Mouse (Mus musculus): ENCODE results near the gene Kifc3. TPM values are rescaled to one million over a fixed set of nuclear protein-coding genes. Genes with fewer than 3 reads are reported as not detected.
A peak's percentile ranks its signal among the peaks of the same experiment; 100 is the strongest.
"Not testable (repeated sequence)": the region's sequence is repeated elsewhere in the genome, so short reads cannot be mapped to it uniquely, and the experiment has no call there.

Gene Kifc3
- polyA plus RNA-seq, 1 experiment from 2014 or later = 14.3 TPM

- Histone ChIP-seq H3K27ac (no peak overlapping the region), H3K4me3 (replicated peaks) (no peak overlapping the region), H3K27me3 (no peaks in the 10 kb centered on the region), H3K9ac (replicated peaks) (no peak overlapping the region), H3K4me1 (replicated peaks) (peaks cover 25% of the 10 kb centered on the region), H3K36me3 (no peaks in the 10 kb centered on the region), H3K4me2 (replicated peaks) (no peak overlapping the region), H3K9me3 (no peaks in the 10 kb centered on the region)
- ATAC-seq = no peak
- WGBS = 76% methylated on average over 5 of the region's 5 CpGs
Observed at GRCm38 (mm10) chr8:95172433-95172832, 30.2 kb downstream of the Kifc3 start.

DNA sequence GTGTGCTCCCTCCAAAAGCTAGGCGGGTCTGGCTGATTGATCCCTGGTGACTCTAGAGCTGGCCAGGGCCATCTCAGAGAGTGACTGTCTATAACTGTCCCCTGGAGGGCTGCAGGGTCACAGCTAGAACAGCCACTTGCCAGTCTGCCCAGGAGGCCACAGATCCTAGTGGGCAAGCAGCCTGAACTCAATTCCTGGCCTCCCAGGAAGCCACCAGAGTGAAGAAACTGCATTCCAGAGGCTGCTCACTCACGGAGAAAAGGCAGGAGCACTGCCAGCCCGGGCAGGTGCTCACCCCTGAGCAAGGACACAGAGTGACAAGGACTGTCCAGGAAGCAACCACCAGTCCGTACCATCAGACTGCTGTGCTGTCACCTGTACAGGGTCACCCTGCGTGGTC is 34.9 kb downstream of the Kifc3 start:
- 63% methylated on average over 5 of the region's 5 CpGs for WGBS

GRCm38 (mm10) chr8:95166400-95166799 is 36.2 kb downstream of the Kifc3 start:
- no peaks in the 10 kb centered on the region for H3K36me3 ChIP-seq
- H3K9ac ChIP-seq (replicated peaks) = no peak overlapping the region
- no peak for ATAC-seq
- H3K4me3 ChIP-seq (replicated peaks) = no peak overlapping the region
- H3K27ac ChIP-seq = no peak overlapping the region
- 48% methylated on average over 7 of the region's 7 CpGs for WGBS
- H3K4me1 ChIP-seq (replicated peaks) = peaks cover 4% of the 10 kb centered on the region; the same call in 1 of the 2 replicates
- no peaks in the 10 kb centered on the region for H3K9me3 ChIP-seq
- no peak overlapping the region for H3K4me2 ChIP-seq (replicated peaks)
- no peaks in the 10 kb centered on the region for H3K27me3 ChIP-seq

More for the DNA sequence above, 34.9 kb downstream of the Kifc3 start:
- Histone ChIP-seq H3K9ac (replicated peaks) (no peak overlapping the region), H3K4me1 (replicated peaks) (peaks cover 4% of the 10 kb centered on the region; the same call in 1 of the 2 replicates), H3K36me3 (no peaks in the 10 kb centered on the region), H3K9me3 (no peaks in the 10 kb centered on the region), H3K27ac (no peak overlapping the region), H3K27me3 (no peaks in the 10 kb centered on the region), H3K4me2 (replicated peaks) (no peak overlapping the region), H3K4me3 (replicated peaks) (no peak overlapping the region)
- ATAC-seq = no peak

DNA sequence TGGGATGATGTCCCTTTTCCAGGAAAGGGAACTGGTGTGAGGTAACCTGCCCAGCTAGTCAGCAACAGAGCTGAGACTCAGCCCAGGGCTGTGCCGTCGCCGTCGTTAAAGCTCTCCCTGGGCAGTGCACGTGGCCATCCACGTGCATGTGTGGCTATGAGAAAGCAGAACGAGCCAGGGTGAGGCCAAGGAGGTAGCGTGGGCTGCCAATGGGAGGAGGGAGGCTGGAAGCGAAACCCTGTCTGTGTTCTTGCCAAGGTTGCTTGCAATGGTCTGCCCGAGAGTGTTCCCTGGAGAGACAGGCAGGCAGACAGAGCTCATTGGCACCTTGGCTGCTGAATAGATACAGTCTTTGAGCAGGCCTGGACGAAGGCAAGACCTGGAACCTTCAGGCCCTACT is 36.7 kb downstream of the Kifc3 start:
- Histone ChIP-seq H3K27ac (no peak overlapping the region), H3K9me3 (no peaks in the 10 kb centered on the region), H3K4me1 (replicated peaks) (peaks cover 4% of the 10 kb centered on the region; the same call in 1 of the 2 replicates), H3K27me3 (no peaks in the 10 kb centered on the region), H3K4me3 (replicated peaks) (no peak overlapping the region), H3K9ac (replicated peaks) (no peak overlapping the region), H3K36me3 (no peaks in the 10 kb centered on the region), H3K4me2 (replicated peaks) (no peak overlapping the region)
- ATAC-seq = no peak
- WGBS = 81% methylated on average over 11 of the region's 11 CpGs

DNA sequence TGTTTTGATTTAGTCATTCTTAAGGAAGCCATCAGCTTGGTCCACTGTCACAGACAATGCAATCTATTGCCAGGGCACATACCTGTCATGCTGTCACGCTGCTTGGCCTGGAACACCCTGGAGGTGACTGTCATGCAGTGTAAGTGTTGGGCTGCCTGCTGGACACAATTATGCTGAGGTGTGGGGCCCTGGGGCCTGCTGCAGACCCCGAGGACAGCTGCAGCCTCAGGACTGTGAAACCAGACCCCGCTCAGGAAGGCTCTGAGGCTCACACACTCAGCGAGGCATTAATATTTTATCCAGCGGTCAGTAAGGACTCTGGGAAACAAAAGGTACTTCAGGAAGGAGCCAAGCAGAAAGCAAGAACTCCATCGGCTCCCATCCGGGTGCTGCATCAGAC is 38.1 kb downstream of the Kifc3 start:
- peaks cover 4% of the 10 kb centered on the region; the same call in 1 of the 2 replicates for H3K4me1 ChIP-seq (replicated peaks)
- no peak overlapping the region for H3K4me2 ChIP-seq (replicated peaks)
- ATAC-seq = no peak
- no peaks in the 10 kb centered on the region for H3K36me3 ChIP-seq
- H3K27ac ChIP-seq = no peak overlapping the region
- no peak overlapping the region for H3K9ac ChIP-seq (replicated peaks)
- H3K4me3 ChIP-seq (replicated peaks) = no peak overlapping the region
- 54% methylated on average over 7 of the region's 7 CpGs for WGBS
- H3K27me3 ChIP-seq = no peaks in the 10 kb centered on the region
- H3K9me3 ChIP-seq = no peaks in the 10 kb centered on the region

GRCm38 (mm10) chr8:95163969-95164368 is 38.6 kb downstream of the Kifc3 start:
- not testable (repeated sequence) for ATAC-seq; H3K4me1 ChIP-seq (replicated peaks); H3K36me3 ChIP-seq; H3K9me3 ChIP-seq; H3K9ac ChIP-seq (replicated peaks); H3K27me3 ChIP-seq; H3K27ac ChIP-seq; H3K4me3 ChIP-seq (replicated peaks); H3K4me2 ChIP-seq (replicated peaks)
- 84% methylated on average over 2 of the region's 2 CpGs for WGBS

DNA sequence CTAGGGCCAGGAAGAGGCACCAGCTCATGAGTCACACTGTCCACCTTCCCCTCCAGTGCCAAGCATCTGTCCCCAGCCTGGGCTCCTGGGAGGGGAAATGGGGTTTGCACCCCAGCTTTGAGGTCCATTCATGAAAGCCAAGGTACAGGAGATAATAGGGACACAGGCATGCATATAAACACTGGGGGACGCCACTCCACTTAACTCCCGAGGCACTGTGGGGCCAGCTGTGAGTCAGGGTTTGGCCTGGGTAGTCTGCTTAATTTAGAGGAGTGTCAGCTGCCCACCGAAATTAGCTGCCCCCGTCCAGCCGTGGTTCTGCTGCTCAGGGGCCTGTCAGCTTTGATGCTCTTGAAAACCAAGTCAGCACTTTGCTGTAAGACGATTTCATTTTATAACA is 39.8 kb downstream of the Kifc3 start:
- Histone ChIP-seq H3K4me2 (replicated peaks) (no peak overlapping the region), H3K36me3 (no peaks in the 10 kb centered on the region), H3K9me3 (no peaks in the 10 kb centered on the region), H3K27me3 (no peaks in the 10 kb centered on the region), H3K9ac (replicated peaks) (no peak overlapping the region), H3K4me3 (replicated peaks) (no peak overlapping the region), H3K27ac (no peak overlapping the region), H3K4me1 (replicated peaks) (peaks cover 3% of the 10 kb centered on the region; the same call in 1 of the 2 replicates)
- WGBS = 45% methylated on average over 6 of the region's 6 CpGs
- ATAC-seq = no peak

DNA sequence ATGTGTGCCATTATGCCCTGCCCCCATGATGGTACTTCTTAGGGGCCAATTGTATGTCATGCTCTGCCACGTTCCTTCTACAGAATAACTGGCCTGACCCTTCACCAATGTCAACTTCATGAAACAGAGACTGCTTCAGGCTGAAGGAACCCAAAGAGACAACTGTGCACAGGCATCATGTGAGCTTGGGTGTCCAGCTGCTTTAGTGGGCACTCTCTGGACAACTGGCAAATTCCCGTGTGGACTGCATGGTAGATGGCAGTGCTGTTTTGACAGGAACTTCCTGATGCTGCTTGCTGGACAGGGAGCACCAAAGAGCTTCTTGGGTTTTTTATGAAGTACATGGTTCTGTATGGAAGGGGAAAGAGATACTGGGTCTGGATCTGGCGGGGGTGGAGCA is 43.3 kb downstream of the Kifc3 start:
- H3K36me3 ChIP-seq = no peaks in the 10 kb centered on the region
- H3K4me3 ChIP-seq (replicated peaks) = no peak overlapping the region
- H3K9me3 ChIP-seq = no peaks in the 10 kb centered on the region
- no peak overlapping the region for H3K9ac ChIP-seq (replicated peaks)
- no peaks in the 10 kb centered on the region for H3K27me3 ChIP-seq
- H3K4me2 ChIP-seq (replicated peaks) = no peak overlapping the region
- H3K27ac ChIP-seq = no peak overlapping the region
- H3K4me1 ChIP-seq (replicated peaks) = peaks cover 4% of the 10 kb centered on the region
- 84% methylated on average over 3 of the region's 3 CpGs for WGBS
- no peak for ATAC-seq

GRCm38 (mm10) chr8:95158654-95159053 is 44.0 kb downstream of the Kifc3 start:
- H3K4me3 ChIP-seq (replicated peaks) = no peak overlapping the region
- H3K27ac ChIP-seq = no peak overlapping the region
- H3K27me3 ChIP-seq = no peaks in the 10 kb centered on the region
- H3K36me3 ChIP-seq = no peaks in the 10 kb centered on the region
- no peak overlapping the region for H3K4me2 ChIP-seq (replicated peaks)
- peaks cover 4% of the 10 kb centered on the region for H3K4me1 ChIP-seq (replicated peaks)
- WGBS = 81% methylated on average over 8 of the region's 8 CpGs
- no peak for ATAC-seq
- H3K9me3 ChIP-seq = no peaks in the 10 kb centered on the region
- no peak overlapping the region for H3K9ac ChIP-seq (replicated peaks)

DNA sequence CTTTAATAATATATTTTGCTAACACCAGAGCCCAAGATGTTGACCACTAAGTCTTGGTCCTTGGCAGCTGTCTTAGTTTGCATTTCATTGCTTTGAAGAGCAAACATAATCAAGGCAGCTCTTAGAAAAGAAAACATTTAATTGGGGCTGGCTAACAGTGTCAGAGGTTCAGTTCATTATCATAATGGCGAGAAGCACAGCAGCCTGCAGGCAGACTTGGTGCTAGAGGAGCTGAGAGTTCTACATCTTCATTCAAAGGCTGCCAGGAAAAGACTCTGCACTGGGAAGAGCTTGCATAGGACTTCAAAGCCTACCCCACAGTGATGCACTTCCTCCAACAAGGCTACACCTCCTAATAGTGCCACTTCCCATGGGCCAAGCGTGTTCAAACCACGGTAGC is 45.5 kb downstream of the Kifc3 start:
- no peak overlapping the region for H3K4me2 ChIP-seq (replicated peaks)
- no peaks in the 10 kb centered on the region for H3K36me3 ChIP-seq
- H3K4me1 ChIP-seq (replicated peaks) = peaks cover 4% of the 10 kb centered on the region
- no peaks in the 10 kb centered on the region for H3K9me3 ChIP-seq
- H3K9ac ChIP-seq (replicated peaks) = no peak overlapping the region
- no peaks in the 10 kb centered on the region for H3K27me3 ChIP-seq
- no peak overlapping the region for H3K27ac ChIP-seq
- 63% methylated on average over 3 of the region's 3 CpGs for WGBS
- no peak overlapping the region for H3K4me3 ChIP-seq (replicated peaks)
- ATAC-seq = 0 out of 2 replicates have a peak, but pooled peaks have one; percentile 30

DNA sequence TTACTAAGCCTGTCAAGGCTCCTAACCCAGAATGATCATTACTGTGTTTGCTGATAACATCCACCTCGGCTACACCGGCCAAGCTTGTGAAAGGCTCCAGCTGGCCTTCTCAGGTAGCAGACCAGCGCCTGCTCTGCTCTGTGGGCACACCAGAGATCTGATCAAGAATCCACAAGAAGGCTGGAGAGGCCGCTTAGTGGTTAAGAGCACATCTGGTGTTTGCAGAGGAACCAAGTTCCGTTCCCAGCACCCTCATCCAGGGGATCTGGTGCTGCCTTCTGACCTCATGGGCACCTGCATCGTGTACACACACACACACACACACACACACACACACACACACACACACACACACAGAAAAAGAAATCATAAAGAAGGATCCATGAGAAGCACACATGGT is 46.5 kb downstream of the Kifc3 start:
- Histone ChIP-seq H3K4me3 (replicated peaks) (no peak overlapping the region), H3K9me3 (no peaks in the 10 kb centered on the region), H3K4me1 (replicated peaks) (peaks cover 4% of the 10 kb centered on the region), H3K9ac (replicated peaks) (no peak overlapping the region), H3K27ac (no peak overlapping the region), H3K4me2 (replicated peaks) (no peak overlapping the region), H3K27me3 (no peaks in the 10 kb centered on the region), H3K36me3 (no peaks in the 10 kb centered on the region)
- ATAC-seq = no peak
- 88% methylated on average over 6 of the region's 6 CpGs for WGBS

- Histone ChIP-seq H3K4me2 (replicated peaks) (no peak overlapping the region), H3K4me3 (replicated peaks) (no peak overlapping the region), H3K36me3 (no peaks in the 10 kb centered on the region), H3K4me1 (replicated peaks) (peaks cover 4% of the 10 kb centered on the region), H3K9ac (replicated peaks) (no peak overlapping the region), H3K27ac (no peak overlapping the region), H3K9me3 (no peaks in the 10 kb centered on the region), H3K27me3 (no peaks in the 10 kb centered on the region)
- ATAC-seq = no peak
- 90% methylated on average over 5 of the region's 5 CpGs for WGBS
Observed at GRCm38 (mm10) chr8:95155361-95155760, 47.3 kb downstream of the Kifc3 start.

DNA sequence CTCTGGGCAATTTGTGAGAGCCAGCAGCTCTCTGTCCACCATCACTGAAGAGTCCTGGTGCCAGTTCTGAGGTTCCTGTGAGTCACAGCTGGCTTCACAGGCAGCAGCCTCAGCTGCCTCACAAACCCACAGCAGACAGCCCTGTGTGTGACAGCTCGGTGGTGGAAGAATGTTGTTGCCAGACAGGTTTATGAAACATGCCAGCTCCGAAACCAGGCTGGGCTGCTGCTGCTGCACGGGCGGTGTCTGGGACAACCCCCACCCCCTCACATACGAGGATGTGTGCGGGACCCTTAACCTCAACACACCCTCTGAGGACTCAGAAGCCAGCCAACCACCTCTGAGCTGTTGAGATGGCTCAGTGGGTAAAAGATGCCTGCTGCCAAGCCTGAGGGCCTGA is 48.0 kb downstream of the Kifc3 start:
- ATAC-seq = no peak
- Histone ChIP-seq H3K4me3 (replicated peaks) (no peak overlapping the region), H3K9ac (replicated peaks) (no peak overlapping the region), H3K4me1 (replicated peaks) (peaks cover 4% of the 10 kb centered on the region), H3K4me2 (replicated peaks) (no peak overlapping the region), H3K27ac (no peak overlapping the region), H3K36me3 (no peaks in the 10 kb centered on the region), H3K9me3 (no peaks in the 10 kb centered on the region), H3K27me3 (no peaks in the 10 kb centered on the region)
- WGBS = 83% methylated on average over 6 of the region's 6 CpGs
